Mouse (Mus musculus): ENCODE data around the gene Tom1l2.
A peak's percentile ranks its signal among the peaks of the same experiment; 100 is the strongest.

DNA sequence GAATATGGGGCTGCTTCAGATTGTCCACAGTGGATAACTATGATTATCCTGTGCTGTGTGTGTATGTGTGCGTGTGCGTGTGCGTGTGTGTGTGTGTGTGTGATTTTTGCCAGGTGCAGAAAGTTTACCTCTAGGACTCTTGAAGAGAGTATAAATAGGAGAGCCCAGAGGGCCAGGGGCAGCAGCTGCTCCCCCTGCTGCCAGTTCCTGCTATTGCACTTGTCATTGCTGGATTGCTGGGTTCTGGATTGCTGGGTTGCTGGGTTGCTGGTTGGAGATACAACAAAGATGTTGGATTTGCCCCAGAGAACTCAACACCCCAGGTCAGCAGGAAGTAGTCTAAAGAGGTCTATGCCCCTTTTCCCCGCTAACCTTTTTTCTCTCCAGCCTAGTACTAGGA lies 14.4 kb downstream of the Tom1l2 start:
- TF ChIP-seq CTCF (IDR thresholded peaks at IDR 0.05; ENCODE audit: low read depth) (peak; percentile 70), EP300 (IDR thresholded peaks at IDR 0.05; ENCODE audit: low read depth) (no peak)
